Mouse (Mus musculus) 3134 (cell line): ENCODE results near the gene Ing4.

Source experiments
- DNase-seq: peaks from one replicate; pipeline ENCODE4 v3.0.0-alpha.2; 2011; ENCODE audit warnings: low spot score; ENCODE audit not compliant: insufficient read length; ENCODE audit errors: extremely low read depth

The Ing4 gene

DNA sequence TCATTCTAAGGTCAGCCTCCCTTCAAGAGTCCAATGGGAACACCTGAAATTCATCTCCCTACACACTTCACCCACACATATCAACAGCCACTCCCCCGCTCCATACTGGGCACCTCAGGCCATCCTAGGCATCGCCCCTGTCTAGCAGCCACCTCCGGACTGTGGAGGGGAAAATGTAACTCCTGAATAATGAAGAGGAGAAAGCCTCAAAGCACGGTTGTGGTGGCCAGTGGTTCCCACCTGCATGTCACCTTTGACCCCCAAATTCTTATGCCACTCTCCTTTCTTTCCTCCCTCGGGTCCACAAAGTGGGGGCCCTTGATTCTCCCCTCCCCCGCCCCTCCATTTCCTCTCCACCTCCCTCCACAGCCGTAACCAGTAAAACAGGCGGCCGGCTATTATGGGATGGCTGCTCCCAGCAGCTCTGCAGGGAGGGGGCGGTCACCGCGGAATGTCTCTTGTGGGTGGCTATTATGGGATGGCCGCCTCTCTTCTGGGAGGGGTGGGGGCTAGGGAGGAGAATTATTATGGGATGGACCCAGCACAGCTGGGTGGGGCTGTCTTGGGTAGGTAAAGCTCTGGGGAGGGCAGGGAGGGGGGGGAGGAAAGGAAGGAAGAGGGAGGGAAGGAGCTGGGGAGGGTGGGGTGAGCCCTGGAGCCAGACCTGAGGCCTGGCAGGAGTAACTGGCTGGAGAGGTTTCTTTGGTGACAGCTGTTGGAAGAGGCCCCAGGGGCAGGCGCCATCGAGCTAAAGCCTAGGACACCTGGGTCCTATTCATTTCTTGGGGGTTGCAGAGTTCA, 50.2 kb downstream of the Ing4 start:
- peak; percentile 87 for DNase-seq

GRCm38 (mm10) chr6:125090341-125091085, 51.0 kb downstream of the Ing4 start:
- no peak for DNase-seq

DNA sequence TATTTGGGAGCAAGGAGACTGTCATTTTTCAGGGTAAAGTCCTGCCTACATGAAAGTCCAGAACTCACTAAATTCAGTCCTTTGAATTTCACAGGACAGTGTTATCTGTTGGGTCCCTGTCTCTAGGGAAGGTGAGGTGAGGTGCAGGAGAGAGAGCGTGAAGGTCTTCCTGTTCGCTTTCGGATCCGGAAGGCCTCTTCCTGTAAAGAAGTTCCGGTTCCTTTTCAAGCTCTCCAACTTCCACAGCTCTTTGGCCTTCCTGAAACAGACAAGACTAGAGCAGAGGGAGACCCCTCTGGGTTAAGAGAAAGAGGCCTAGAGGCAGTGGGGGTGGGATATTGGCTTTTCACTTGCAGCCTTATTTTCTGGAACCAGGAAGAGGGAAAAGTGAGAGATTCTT, 52.8 kb downstream of the Ing4 start:
- DNase-seq, result no peak

GRCm38 (mm10) chr6:125094843-125095242, 55.3 kb downstream of the Ing4 start:
- no peak for DNase-seq

DNA sequence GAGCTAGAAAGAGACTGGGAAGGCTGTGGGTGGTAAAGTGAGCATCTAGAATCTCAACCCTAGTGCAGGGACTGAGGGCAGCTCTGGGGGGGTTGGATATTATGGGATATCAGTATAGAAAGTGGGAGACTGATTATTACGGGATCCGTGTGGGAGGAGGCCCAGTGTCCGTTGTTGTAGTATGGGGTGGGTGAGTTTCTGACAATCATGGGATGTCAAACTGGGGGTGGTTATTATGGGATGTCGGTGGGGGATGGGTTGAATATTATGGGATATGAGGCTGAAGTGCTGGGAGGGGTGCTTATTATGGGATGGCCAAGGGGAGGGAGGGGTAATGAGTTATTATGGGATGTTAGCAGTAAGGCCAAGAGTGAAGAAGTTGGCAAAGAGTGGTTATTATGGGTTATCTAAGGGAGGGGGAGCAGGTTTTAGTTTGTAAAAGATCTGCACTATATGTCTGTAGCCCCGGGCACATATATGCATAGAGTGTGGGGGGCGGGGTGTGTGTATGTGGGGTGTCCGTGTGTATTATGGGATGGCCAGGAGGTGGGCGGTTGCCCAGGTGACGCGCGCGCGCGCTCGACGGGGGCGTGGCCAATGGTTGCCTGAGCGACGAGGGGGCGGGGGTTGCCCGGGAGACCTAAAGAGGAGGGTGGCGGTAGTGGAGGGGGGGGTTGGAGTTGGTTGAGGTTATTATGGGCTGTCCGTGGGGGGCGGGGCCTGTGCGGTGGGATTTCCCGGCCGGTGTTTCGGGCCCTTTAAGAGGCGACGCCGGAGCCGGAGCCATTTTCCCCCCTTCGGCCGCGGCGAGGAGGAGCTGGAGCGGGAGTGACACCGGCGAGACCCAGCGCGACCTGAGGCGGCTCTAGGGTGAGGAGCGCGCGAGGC, 56.1 kb downstream of the Ing4 start, which contains the start of gene Chd4:
Gene Chd4, plus strand, starts transcription at position 591 of the 888 bp plus-strand sequence.
- DNase-seq, result peak; percentile 94

DNA sequence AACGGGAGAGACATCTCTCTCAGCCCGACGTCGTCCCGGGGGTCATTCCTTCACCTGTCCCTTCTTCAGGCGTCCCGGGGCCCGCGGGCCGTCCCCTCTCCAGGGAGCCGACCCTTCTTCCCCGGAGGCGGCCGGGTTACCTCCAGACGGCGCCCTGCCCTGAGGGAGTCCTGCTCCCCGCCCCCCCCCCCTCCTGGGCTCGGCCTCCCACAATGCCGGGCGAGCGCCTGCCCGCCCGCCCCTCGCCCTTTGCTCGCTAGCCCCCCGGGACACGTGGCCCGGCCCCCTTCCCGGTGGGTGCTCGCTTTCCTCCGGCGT, 56.7 kb downstream of the Ing4 start:
- DNase-seq, result no peak

GRCm38 (mm10) chr6:125096597-125097345, 57.2 kb downstream of the Ing4 start:
- DNase-seq, result peak; percentile 63

DNA sequence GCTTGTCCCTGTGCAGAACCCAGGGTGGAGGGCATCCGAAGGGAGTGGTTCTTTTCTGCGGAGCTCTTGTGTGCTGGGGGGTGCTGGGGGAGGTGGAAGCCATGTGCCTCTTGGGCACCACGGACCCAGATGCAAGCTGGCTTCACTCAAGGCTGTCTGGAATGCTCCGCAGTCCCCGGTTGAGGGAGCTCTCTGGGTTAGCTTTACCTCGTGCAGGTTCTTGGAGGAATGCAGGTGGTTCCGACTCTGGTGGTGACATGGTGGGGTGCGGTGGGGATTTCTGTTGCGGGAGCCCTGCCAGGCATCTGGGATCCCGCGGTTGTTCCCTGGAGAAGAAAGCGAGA, 57.8 kb downstream of the Ing4 start:
- DNase-seq, result peak; percentile 51

- DNase-seq, result no peak
Observed at GRCm38 (mm10) chr6:125097951-125098350, 58.4 kb downstream of the Ing4 start.

GRCm38 (mm10) chr6:125098513-125098912, 59.0 kb downstream of the Ing4 start:
- no peak for DNase-seq
